Mouse (Mus musculus) bone marrow, adult 2 months (tissue): ENCODE measurements around the gene Sdk2.

Source experiments
- CTCF ChIP-seq: fragments of 200-500 bp; IDR thresholded peaks from 2 replicates; pipeline ENCODE4 v1.5.1; 2011; ENCODE audit warnings: low read length, control low read depth; ENCODE audit not compliant: control insufficient read depth, insufficient read depth
- POLR2A ChIP-seq: fragments of 200-500 bp; IDR thresholded peaks from 2 replicates; pipeline ENCODE4 v1.6.1; 2011; ENCODE audit warnings: low read depth, mild to moderate bottlenecking, control low read depth, low read length, borderline replicate concordance; ENCODE audit not compliant: control insufficient read depth

DNA sequence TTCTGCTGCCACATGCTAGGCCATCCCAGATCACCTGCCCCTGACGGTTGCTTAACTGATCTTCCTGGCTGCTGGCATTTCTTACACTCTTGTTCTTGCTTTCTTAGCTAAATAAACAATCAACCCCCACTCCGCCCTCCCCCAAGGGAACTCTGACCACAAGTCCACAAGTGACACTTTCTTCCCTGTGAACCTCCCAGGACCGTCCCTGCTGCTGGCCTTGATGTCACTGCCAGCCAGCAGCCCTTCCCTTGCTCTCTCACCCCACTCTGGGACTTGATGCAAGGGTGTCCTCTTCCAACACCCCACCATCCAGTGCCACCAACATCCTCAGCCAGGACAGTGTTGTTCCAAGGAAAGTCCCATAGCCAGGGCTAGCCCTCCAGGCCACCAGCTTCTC, 336.0 kb downstream of the Sdk2 start:
- TF ChIP-seq POLR2A (no peak), CTCF (no peak)
